Mouse (Mus musculus): Measurements from ENCODE around the gene Eps8.

The Eps8 gene

GRCm38 (mm10) chr6:137565454-137565853 lies 89.2 kb downstream of the Eps8 start:
- DNase-seq = no peak

- peak; percentile 37 to 39 for DNase-seq
Observed at GRCm38 (mm10) chr6:137560358-137560859, 94.3 kb downstream of the Eps8 start.

GRCm38 (mm10) chr6:137558840-137559239 lies 95.8 kb downstream of the Eps8 start:
- peak; percentile 56 for DNase-seq

- DNase-seq = no peak
Observed at GRCm38 (mm10) chr6:137557671-137558070, 97.0 kb downstream of the Eps8 start.

GRCm38 (mm10) chr6:137557159-137557558 lies 97.5 kb downstream of the Eps8 start:
- DNase-seq = no peak

GRCm38 (mm10) chr6:137556636-137557035 lies 98.0 kb downstream of the Eps8 start:
- no peak for DNase-seq

GRCm38 (mm10) chr6:137550181-137550580 lies 104.5 kb downstream of the Eps8 start:
- DNase-seq = peak in 1 of 2 experiments; percentile 36

GRCm38 (mm10) chr6:137548613-137549012 lies 106.1 kb downstream of the Eps8 start:
- no peak for DNase-seq

- no peak for DNase-seq
Observed at GRCm38 (mm10) chr6:137547555-137547954, 107.1 kb downstream of the Eps8 start.

GRCm38 (mm10) chr6:137546101-137546500 lies 108.6 kb downstream of the Eps8 start:
- DNase-seq = no peak

- DNase-seq = no peak
Observed at GRCm38 (mm10) chr6:137545341-137545740, 109.3 kb downstream of the Eps8 start.

GRCm38 (mm10) chr6:137542231-137543152 lies 112.2 kb downstream of the Eps8 start:
- DNase-seq = no peak

- peak in 1 of 2 experiments; percentile 23 for DNase-seq
Observed at GRCm38 (mm10) chr6:137541216-137542176, 113.2 kb downstream of the Eps8 start.

GRCm38 (mm10) chr6:137540800-137541199 lies 113.9 kb downstream of the Eps8 start:
- DNase-seq = peak in 1 of 2 experiments; percentile 29

GRCm38 (mm10) chr6:137540346-137540745 lies 114.3 kb downstream of the Eps8 start:
- no peak for DNase-seq

GRCm38 (mm10) chr6:137539219-137539618 lies 115.5 kb downstream of the Eps8 start:
- no peak for DNase-seq

GRCm38 (mm10) chr6:137532758-137533157 lies 121.9 kb downstream of the Eps8 start:
- DNase-seq = no peak

GRCm38 (mm10) chr6:137525769-137526168 lies 128.9 kb downstream of the Eps8 start:
- DNase-seq = no peak

- no peak for DNase-seq
Observed at GRCm38 (mm10) chr6:137520343-137520704, 134.4 kb downstream of the Eps8 start.

GRCm38 (mm10) chr6:137519529-137520342 lies 134.9 kb downstream of the Eps8 start:
- DNase-seq = no peak

GRCm38 (mm10) chr6:137514872-137515271 lies 139.8 kb downstream of the Eps8 start:
- DNase-seq = no peak

GRCm38 (mm10) chr6:137512753-137513152 lies 141.9 kb downstream of the Eps8 start:
- no peak for DNase-seq
